Mouse (Mus musculus) lung, embryonic 14.5 days (tissue): Measurements from ENCODE around the gene Lct. TPM values are rescaled to one million over a fixed set of nuclear protein-coding genes. Genes with fewer than 3 reads are reported as not detected.

Experiments used
- ATAC-seq: fragments of 200-750 bp; cut with Nextera tagmentation; 2 replicates; pipeline ENCODE4 v1.8.0; 2017; ENCODE audit warnings: mild to moderate bottlenecking, moderate TSS enrichment, moderate library complexity; ENCODE audit not compliant: insufficient read depth
- DNase-seq: peaks from one replicate; pipeline ENCODE4 v3.0.0-alpha.2; 2015
- H3K27ac ChIP-seq: fragments of 300-500 bp; sonication (generic); 2 replicates; pipeline ENCODE4 v1.5.1; 2014; ENCODE audit warnings: low read depth, mild to moderate bottlenecking, moderate library complexity
- H3K27me3 ChIP-seq: fragments of 300-500 bp; sonication (generic); 2 replicates; pipeline ENCODE4 v1.6.1; 2014; ENCODE audit warnings: low read length, control low read depth; ENCODE audit not compliant: insufficient read depth
- H3K36me3 ChIP-seq: fragments of 300-500 bp; sonication (generic); 2 replicates; pipeline ENCODE4 v1.6.1; 2014; ENCODE audit warnings: control low read depth; ENCODE audit not compliant: insufficient read depth
- H3K4me1 ChIP-seq: fragments of 300-500 bp; sonication (generic); 2 replicates; pipeline ENCODE4 v1.6.1; 2014; ENCODE audit warnings: antibody characterized with exemption, control low read depth; ENCODE audit not compliant: insufficient read depth
- H3K4me2 ChIP-seq: fragments of 300-500 bp; sonication (generic); 2 replicates; pipeline ENCODE4 v1.6.1; 2014; ENCODE audit warnings: mild to moderate bottlenecking
- H3K4me3 ChIP-seq: fragments of 300-500 bp; sonication (generic); 2 replicates; pipeline ENCODE4 v1.5.1; 2014; ENCODE audit warnings: low read depth, low read length
- H3K9ac ChIP-seq: fragments of 300-500 bp; sonication (generic); 2 replicates; pipeline ENCODE4 v1.6.1; 2014
- H3K9me3 ChIP-seq: fragments of 300-500 bp; sonication (generic); 2 replicates; pipeline ENCODE4 v1.6.1; 2016; ENCODE audit warnings: low read depth, low read length, control low read depth
- CTCF ChIP-seq: IDR thresholded peaks from 2 replicates; pipeline ENCODE4 v1.5.1; 2016; ENCODE audit warnings: antibody characterized with exemption, low read depth
- WGBS: fragments of 180-500 bp; shearing (Covaris S2); extraction: QIAGEN DNeasy Blood & Tissue Kit; methylation state at CpG from one replicate; pipeline ENCODE4 v1.1.7; 2014; 5-methylcytosine and 5-hydroxymethylcytosine counted together
- polyA plus RNA-seq: library from polyadenylated mRNA; unstranded; fragments of >200 nt; fragmentation: Nextera tagmentation; extraction: Ambion mirVana; gene quantifications from 2 replicates; pipeline ENCODE4 v1.2.1, GENCODE M21; 2014

Lct gene
- 0.09 and 0.11 TPM in 2 replicates for polyA plus RNA-seq

GRCm38 (mm10) chr1:128328218-128328617 is at the start of gene Lct:
Lct (minus strand) TSS chr1:128328318.
- Histone ChIP-seq H3K4me2 (no peak within 1 kb of the TSS), H3K27ac (no peak within 1 kb of the TSS), H3K4me1 (no peaks in the 10 kb centered on the region), H3K9me3 (no peaks in the 10 kb centered on the region), H3K27me3 (no peaks in the 10 kb centered on the region), H3K4me3 (no peak within 1 kb of the TSS), H3K9ac (no peak within 1 kb of the TSS), H3K36me3 (peaks cover 68% of the 10 kb centered on the region)
- 77% methylated on average over 3 of the region's 3 CpGs for WGBS
- DNase-seq = no peak
- no peak for TF ChIP-seq CTCF
- ATAC-seq = no peak

- no peak for ATAC-seq
- H3K9ac ChIP-seq = no peak overlapping the region
- no peaks in the 10 kb centered on the region for H3K4me1 ChIP-seq
- H3K4me2 ChIP-seq = no peak overlapping the region
- no peak overlapping the region for H3K27ac ChIP-seq
- DNase-seq = no peak
- no peak overlapping the region for H3K4me3 ChIP-seq
- peaks cover 53% of the 10 kb centered on the region for H3K36me3 ChIP-seq
- 95% methylated on average over 4 of the region's 4 CpGs for WGBS
- no peak for TF ChIP-seq CTCF
- no peaks in the 10 kb centered on the region for H3K27me3 ChIP-seq
- no peaks in the 10 kb centered on the region for H3K9me3 ChIP-seq
Observed at GRCm38 (mm10) chr1:128376841-128377240, 48.7 kb upstream of the Lct start.

GRCm38 (mm10) chr1:128372143-128372860 is 44.2 kb upstream of the Lct start:
- no peak overlapping the region for H3K4me2 ChIP-seq
- ATAC-seq (no peak), DNase-seq (peak; percentile 72)
- no peak overlapping the region for H3K4me3 ChIP-seq
- TF ChIP-seq CTCF = peak; percentile 49
- peaks cover 45% of the 10 kb centered on the region for H3K36me3 ChIP-seq
- H3K27ac ChIP-seq = no peak overlapping the region
- 78% methylated on average over 7 of the region's 7 CpGs for WGBS
- H3K9ac ChIP-seq = no peak overlapping the region
- no peaks in the 10 kb centered on the region for H3K27me3 ChIP-seq
- no peaks in the 10 kb centered on the region for H3K4me1 ChIP-seq
- no peaks in the 10 kb centered on the region for H3K9me3 ChIP-seq

- H3K27me3 ChIP-seq = no peaks in the 10 kb centered on the region
- no peak overlapping the region for H3K9ac ChIP-seq
- 66% methylated on average over 5 of the region's 5 CpGs for WGBS
- no peaks in the 10 kb centered on the region for H3K4me1 ChIP-seq
- no peak overlapping the region for H3K4me2 ChIP-seq
- H3K4me3 ChIP-seq = no peak overlapping the region
- H3K36me3 ChIP-seq = peaks cover 49% of the 10 kb centered on the region
- TF ChIP-seq CTCF = peak; percentile 72
- H3K27ac ChIP-seq = no peak overlapping the region
- no peaks in the 10 kb centered on the region for H3K9me3 ChIP-seq
- DNase-seq = peak; percentile 85
- ATAC-seq = peak; percentile 68; the same call in 1 of the 2 replicates
Observed at GRCm38 (mm10) chr1:128368732-128369441, 40.8 kb upstream of the Lct start.

GRCm38 (mm10) chr1:128360601-128361000 is 32.5 kb upstream of the Lct start:
- H3K27me3 ChIP-seq = no peaks in the 10 kb centered on the region
- no peaks in the 10 kb centered on the region for H3K9me3 ChIP-seq
- H3K36me3 ChIP-seq = peaks cover 41% of the 10 kb centered on the region
- no peak overlapping the region for H3K4me3 ChIP-seq
- H3K27ac ChIP-seq = 0 out of 2 replicates have a peak overlapping the region, but pooled peaks have one; percentile 42
- ATAC-seq = no peak
- 65% methylated on average over 2 of the region's 2 CpGs for WGBS
- DNase-seq = no peak
- no peak overlapping the region for H3K4me2 ChIP-seq
- peaks cover 14% of the 10 kb centered on the region; the same call in 1 of the 2 replicates for H3K4me1 ChIP-seq
- no peak overlapping the region for H3K9ac ChIP-seq
- TF ChIP-seq CTCF = no peak

GRCm38 (mm10) chr1:128359554-128360376 is 31.6 kb upstream of the Lct start, which contains the start of gene Mcm6:
Mcm6 (minus strand) TSS chr1:128359664.
- peak; percentile 99 for DNase-seq
- 2% methylated on average over 38 of the region's 38 CpGs for WGBS
- ATAC-seq = peak; percentile 99
- Histone ChIP-seq H3K4me2 (peak within 1 kb of the TSS; percentile 76), H3K36me3 (peaks cover 44% of the 10 kb centered on the region), H3K27me3 (no peaks in the 10 kb centered on the region), H3K9me3 (no peaks in the 10 kb centered on the region), H3K9ac (peak within 1 kb of the TSS; percentile 86), H3K4me1 (peaks cover 14% of the 10 kb centered on the region; the same call in 1 of the 2 replicates), H3K27ac (peak within 1 kb of the TSS; percentile 97), H3K4me3 (peak within 1 kb of the TSS; percentile 82)
- TF ChIP-seq CTCF = no peak
